Mouse (Mus musculus) kidney, postnatal 14 days (tissue): Measurements from ENCODE around the gene Cdk14.
A peak's percentile ranks its signal among the peaks of the same experiment; 100 is the strongest.
"Not testable (repeated sequence)": the region's sequence is repeated elsewhere in the genome, so short reads cannot be mapped to it uniquely, and the experiment has no call there.

Source experiments
- DNase-seq: peaks from one replicate; pipeline ENCODE4 v3.0.0; 2022; ENCODE audit warnings: mixed read lengths

The Cdk14 gene

GRCm38 (mm10) chr5:4962063-4962610, 458.0 kb downstream of the Cdk14 start:
- DNase-seq, result peak; percentile 77

- no peak for DNase-seq
Measured at GRCm38 (mm10) chr5:4961636-4962035, 458.5 kb downstream of the Cdk14 start.

GRCm38 (mm10) chr5:4959446-4959845, 460.7 kb downstream of the Cdk14 start:
- DNase-seq, result no peak

- DNase-seq, result no peak
Measured at GRCm38 (mm10) chr5:4955993-4956392, 464.1 kb downstream of the Cdk14 start.

- DNase-seq, result no peak
Measured at GRCm38 (mm10) chr5:4955392-4955791, 464.7 kb downstream of the Cdk14 start.

GRCm38 (mm10) chr5:4949433-4949832, 470.7 kb downstream of the Cdk14 start:
- DNase-seq, result no peak

- DNase-seq, result peak; percentile 40
Measured at GRCm38 (mm10) chr5:4948090-4948954, 471.8 kb downstream of the Cdk14 start.

- DNase-seq, result no peak
Measured at GRCm38 (mm10) chr5:4935131-4935530, 485.0 kb downstream of the Cdk14 start.

GRCm38 (mm10) chr5:4934491-4934890, 485.6 kb downstream of the Cdk14 start:
- no peak for DNase-seq

- DNase-seq, result no peak
Measured at GRCm38 (mm10) chr5:4931539-4932143, 488.5 kb downstream of the Cdk14 start.

GRCm38 (mm10) chr5:4929628-4930027, 490.5 kb downstream of the Cdk14 start:
- no peak for DNase-seq

GRCm38 (mm10) chr5:4924866-4925265, 495.2 kb downstream of the Cdk14 start:
- no peak for DNase-seq

GRCm38 (mm10) chr5:4918376-4918775, 501.7 kb downstream of the Cdk14 start:
- peak; percentile 64 for DNase-seq

- DNase-seq, result no peak
Measured at GRCm38 (mm10) chr5:4917743-4918142, 502.4 kb downstream of the Cdk14 start.

- no peak for DNase-seq
Measured at GRCm38 (mm10) chr5:4917274-4917673, 502.8 kb downstream of the Cdk14 start.

GRCm38 (mm10) chr5:4916390-4917273, 503.5 kb downstream of the Cdk14 start:
- peak; percentile 56 for DNase-seq

- DNase-seq, result not testable (repeated sequence)
Measured at GRCm38 (mm10) chr5:4904911-4905310, 515.2 kb downstream of the Cdk14 start.

- no peak for DNase-seq
Measured at GRCm38 (mm10) chr5:4898241-4898640, 521.9 kb downstream of the Cdk14 start.

- no peak for DNase-seq
Measured at GRCm38 (mm10) chr5:4894988-4895387, 525.1 kb downstream of the Cdk14 start.

- DNase-seq, result no peak
Measured at GRCm38 (mm10) chr5:4893852-4894207, 526.3 kb downstream of the Cdk14 start.

- no peak for DNase-seq
Measured at GRCm38 (mm10) chr5:4893206-4893851, 526.8 kb downstream of the Cdk14 start.

GRCm38 (mm10) chr5:4892734-4893133, 527.4 kb downstream of the Cdk14 start:
- no peak for DNase-seq
